Mouse (Mus musculus) hindbrain, embryonic 10.5 days (tissue): ENCODE measurements around the gene Fam107a. TPM values are rescaled to one million over a fixed set of nuclear protein-coding genes. Genes with fewer than 3 reads are reported as not detected.

ENCODE experiments used
- DNase-seq: peaks from one replicate; pipeline ENCODE4 v3.0.0-alpha.2; 2017; ENCODE audit warnings: low spot score
- H3K27ac ChIP-seq: fragments of 300-500 bp; sonication (generic); 2 replicates; pipeline ENCODE4 v1.5.1; 2016; ENCODE audit warnings: mild to moderate bottlenecking, moderate library complexity
- H3K27me3 ChIP-seq: fragments of 300-500 bp; sonication (generic); 2 replicates; pipeline ENCODE4 v1.6.1; 2016; ENCODE audit warnings: mild to moderate bottlenecking; ENCODE audit not compliant: poor library complexity, insufficient read depth, severe bottlenecking
- H3K36me3 ChIP-seq: fragments of 300-500 bp; sonication (generic); 2 replicates; pipeline ENCODE4 v1.6.1; 2016; ENCODE audit warnings: mild to moderate bottlenecking, moderate library complexity
- H3K4me1 ChIP-seq: fragments of 300-500 bp; sonication (generic); replicated peaks from 2 replicates; pipeline ENCODE4 v1.6.1; 2016; ENCODE audit warnings: mild to moderate bottlenecking
- H3K4me3 ChIP-seq: fragments of 300-500 bp; sonication (generic); 2 replicates; pipeline ENCODE4 v1.5.1; 2016; ENCODE audit warnings: mild to moderate bottlenecking, moderate library complexity
- H3K9me3 ChIP-seq: fragments of 300-500 bp; sonication (generic); 2 replicates; pipeline ENCODE4 v1.6.1; 2016; ENCODE audit warnings: mild to moderate bottlenecking, moderate library complexity
- WGBS: fragments of 180-500 bp; shearing (Covaris S2); methylation state at CpG from one replicate; pipeline ENCODE4 v1.1.7; 2016; 5-methylcytosine and 5-hydroxymethylcytosine counted together
- polyA plus RNA-seq: library from polyadenylated mRNA; unstranded; fragments of >200 nt; fragmentation: Nextera tagmentation; extraction: Ambion mirVana; gene quantifications from 2 replicates; pipeline ENCODE4 v1.2.1, GENCODE M21; 2016

Fam107a gene
- polyA plus RNA-seq, 1 experiment from 2014 or later = 0.24 TPM

DNA sequence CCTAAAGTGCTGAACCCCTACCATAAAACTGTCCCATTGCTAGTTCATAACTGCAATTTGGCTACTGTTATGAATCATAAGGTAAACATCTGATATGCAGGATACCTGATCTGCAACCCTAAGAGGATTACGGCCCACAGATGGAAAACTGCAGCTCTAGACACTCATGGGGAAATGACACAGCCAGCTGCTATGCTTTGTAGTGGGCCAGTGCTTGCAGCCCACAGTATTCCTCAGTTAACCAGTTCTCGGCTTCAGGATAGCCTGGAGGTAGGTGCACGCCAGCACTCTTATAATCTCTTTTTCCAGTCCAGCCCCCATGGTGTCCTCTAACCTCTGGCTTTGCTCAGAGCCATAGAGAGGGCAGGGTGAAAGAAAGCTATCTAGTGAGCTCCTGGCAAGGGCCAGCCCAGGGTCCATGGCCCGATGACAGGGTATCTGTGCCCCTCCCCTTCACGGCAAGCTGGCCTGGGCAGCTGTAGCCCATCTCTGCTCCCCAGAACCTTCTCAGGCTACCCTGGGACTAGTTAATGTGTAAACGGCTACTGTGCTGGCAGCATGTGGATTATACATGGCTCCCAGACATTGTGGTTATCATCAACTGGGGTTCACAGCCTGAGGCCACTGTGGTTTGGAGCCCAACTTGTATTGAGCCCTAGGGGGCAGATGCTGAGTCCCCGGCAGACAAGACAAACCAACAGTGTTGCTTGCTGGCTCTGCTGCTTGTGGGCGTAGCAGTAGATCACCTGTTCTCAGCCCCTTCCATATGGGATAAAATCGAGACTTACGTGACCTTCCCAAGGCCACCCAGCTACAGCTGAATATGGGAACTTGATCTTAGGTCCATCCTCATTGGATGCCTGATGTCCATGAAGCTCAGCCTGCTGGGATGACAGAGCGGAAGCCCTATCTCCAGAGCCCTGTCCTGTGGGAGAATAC is 14.8 kb upstream of the Fam107a start:
- Histone ChIP-seq H3K27ac (peak overlapping the region; percentile 53; the same call in 1 of the 2 replicates), H3K27me3 (no peaks in the 10 kb centered on the region; the same call in 1 of the 2 replicates), H3K4me3 (no peak overlapping the region), H3K9me3 (no peaks in the 10 kb centered on the region), H3K4me1 (peaks cover 27% of the 10 kb centered on the region), H3K36me3 (no peaks in the 10 kb centered on the region)
- 84% methylated on average over 11 of the region's 11 CpGs for WGBS
- DNase-seq = no peak

DNA sequence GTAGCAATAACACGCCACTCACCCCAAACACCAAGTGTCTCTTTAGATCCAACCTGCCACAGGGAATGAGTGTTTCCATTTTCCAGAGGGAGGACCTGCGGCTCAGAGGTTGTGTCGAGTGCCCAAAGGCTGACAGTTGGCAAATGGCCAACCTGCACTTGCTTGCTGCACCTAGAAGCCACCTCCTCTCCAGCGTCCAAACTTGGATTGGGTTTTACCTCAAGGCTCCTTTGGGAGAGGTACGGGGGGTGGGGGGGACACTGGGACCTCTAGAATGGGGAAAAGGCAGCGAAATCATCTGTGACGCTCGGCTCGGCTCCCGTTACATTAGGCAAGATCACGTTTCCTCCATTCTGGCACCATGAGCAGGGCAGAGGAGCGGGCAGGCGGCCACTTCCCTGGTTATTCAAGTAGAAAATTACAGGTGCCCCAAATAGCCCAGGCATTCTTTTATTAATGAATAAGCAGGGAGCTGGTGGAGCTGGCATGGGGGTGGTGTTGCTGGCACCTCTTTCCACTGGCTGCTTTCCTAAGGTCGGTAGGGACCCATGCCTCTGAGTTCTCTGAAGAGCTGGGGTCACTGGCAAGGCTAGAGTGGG is 13.6 kb upstream of the Fam107a start:
- H3K27ac ChIP-seq = 0 out of 2 replicates have a peak overlapping the region, but pooled peaks have one; percentile 8
- WGBS = 87% methylated on average over 14 of the region's 14 CpGs
- H3K4me3 ChIP-seq = no peak overlapping the region
- no peaks in the 10 kb centered on the region for H3K9me3 ChIP-seq
- H3K4me1 ChIP-seq = peaks cover 39% of the 10 kb centered on the region
- no peaks in the 10 kb centered on the region for H3K36me3 ChIP-seq
- H3K27me3 ChIP-seq = peaks cover 3% of the 10 kb centered on the region; the same call in 1 of the 2 replicates
- DNase-seq = no peak

- peaks cover 36% of the 10 kb centered on the region for H3K4me1 ChIP-seq
- no peak overlapping the region for H3K4me3 ChIP-seq
- H3K27me3 ChIP-seq = peaks cover 4% of the 10 kb centered on the region
- 73% methylated on average over 6 of the region's 6 CpGs for WGBS
- H3K27ac ChIP-seq = no peak overlapping the region; the same call in 1 of the 2 replicates
- H3K9me3 ChIP-seq = no peaks in the 10 kb centered on the region
- DNase-seq = no peak
- H3K36me3 ChIP-seq = no peaks in the 10 kb centered on the region
Measured at GRCm38 (mm10) chr14:8330390-8330789, 12.6 kb upstream of the Fam107a start.

GRCm38 (mm10) chr14:8329552-8329951 is 11.7 kb upstream of the Fam107a start:
- H3K27ac ChIP-seq = peak overlapping the region; percentile 37; the same call in 1 of the 2 replicates
- H3K4me3 ChIP-seq = no peak overlapping the region
- no peak for DNase-seq
- H3K27me3 ChIP-seq = peaks cover 12% of the 10 kb centered on the region
- no peaks in the 10 kb centered on the region for H3K36me3 ChIP-seq
- no peaks in the 10 kb centered on the region for H3K9me3 ChIP-seq
- WGBS = 42% methylated on average over 4 of the region's 4 CpGs
- peaks cover 36% of the 10 kb centered on the region for H3K4me1 ChIP-seq

GRCm38 (mm10) chr14:8327371-8327770 is 9.5 kb upstream of the Fam107a start:
- Histone ChIP-seq H3K27ac (0 out of 2 replicates have a peak overlapping the region, but pooled peaks have one; percentile 4), H3K4me1 (peaks cover 31% of the 10 kb centered on the region), H3K36me3 (no peaks in the 10 kb centered on the region), H3K27me3 (peaks cover 31% of the 10 kb centered on the region), H3K4me3 (no peak overlapping the region), H3K9me3 (no peaks in the 10 kb centered on the region)
- DNase-seq = no peak
- WGBS = 59% methylated on average over 1 of the region's 1 CpGs

DNA sequence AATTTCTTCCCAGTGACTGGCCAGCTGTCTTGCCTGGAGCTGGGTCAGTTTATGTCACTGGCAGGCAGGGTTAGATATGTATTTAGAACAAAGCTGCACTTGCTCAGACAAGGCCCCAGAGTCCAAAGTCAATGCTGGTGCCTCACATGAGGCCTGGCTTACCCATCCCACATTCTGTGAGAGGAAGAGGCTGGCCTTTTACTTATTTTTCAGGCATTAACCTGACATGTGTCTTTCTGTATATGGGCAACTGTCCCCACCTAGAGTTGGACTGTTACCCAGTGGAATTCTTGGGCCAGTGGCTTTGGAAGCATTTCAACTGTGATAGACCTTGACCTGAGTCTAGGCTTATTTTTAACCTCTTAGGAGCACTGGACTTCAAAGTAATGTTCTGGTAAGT is 9.1 kb upstream of the Fam107a start:
- no peak for DNase-seq
- H3K27me3 ChIP-seq = peaks cover 34% of the 10 kb centered on the region
- H3K9me3 ChIP-seq = no peaks in the 10 kb centered on the region
- H3K4me1 ChIP-seq = peaks cover 31% of the 10 kb centered on the region
- H3K4me3 ChIP-seq = no peak overlapping the region
- H3K36me3 ChIP-seq = no peaks in the 10 kb centered on the region
- peak overlapping the region; percentile 4; the same call in 1 of the 2 replicates for H3K27ac ChIP-seq

- no peaks in the 10 kb centered on the region for H3K9me3 ChIP-seq
- no peaks in the 10 kb centered on the region for H3K36me3 ChIP-seq
- WGBS = 78% methylated on average over 4 of the region's 4 CpGs
- H3K4me1 ChIP-seq = peaks cover 25% of the 10 kb centered on the region
- H3K4me3 ChIP-seq = no peak overlapping the region
- DNase-seq = no peak
- H3K27me3 ChIP-seq = peaks cover 39% of the 10 kb centered on the region
- no peak overlapping the region for H3K27ac ChIP-seq
Measured at GRCm38 (mm10) chr14:8325746-8326145, 7.9 kb upstream of the Fam107a start.

GRCm38 (mm10) chr14:8320528-8320927 is 2.7 kb upstream of the Fam107a start:
- no peak for DNase-seq
- H3K4me3 ChIP-seq = no peak overlapping the region
- no peaks in the 10 kb centered on the region for H3K36me3 ChIP-seq
- no peaks in the 10 kb centered on the region for H3K9me3 ChIP-seq
- peaks cover 22% of the 10 kb centered on the region for H3K4me1 ChIP-seq
- peaks cover 86% of the 10 kb centered on the region for H3K27me3 ChIP-seq
- H3K27ac ChIP-seq = no peak overlapping the region
- 85% methylated on average over 3 of the region's 3 CpGs for WGBS

DNA sequence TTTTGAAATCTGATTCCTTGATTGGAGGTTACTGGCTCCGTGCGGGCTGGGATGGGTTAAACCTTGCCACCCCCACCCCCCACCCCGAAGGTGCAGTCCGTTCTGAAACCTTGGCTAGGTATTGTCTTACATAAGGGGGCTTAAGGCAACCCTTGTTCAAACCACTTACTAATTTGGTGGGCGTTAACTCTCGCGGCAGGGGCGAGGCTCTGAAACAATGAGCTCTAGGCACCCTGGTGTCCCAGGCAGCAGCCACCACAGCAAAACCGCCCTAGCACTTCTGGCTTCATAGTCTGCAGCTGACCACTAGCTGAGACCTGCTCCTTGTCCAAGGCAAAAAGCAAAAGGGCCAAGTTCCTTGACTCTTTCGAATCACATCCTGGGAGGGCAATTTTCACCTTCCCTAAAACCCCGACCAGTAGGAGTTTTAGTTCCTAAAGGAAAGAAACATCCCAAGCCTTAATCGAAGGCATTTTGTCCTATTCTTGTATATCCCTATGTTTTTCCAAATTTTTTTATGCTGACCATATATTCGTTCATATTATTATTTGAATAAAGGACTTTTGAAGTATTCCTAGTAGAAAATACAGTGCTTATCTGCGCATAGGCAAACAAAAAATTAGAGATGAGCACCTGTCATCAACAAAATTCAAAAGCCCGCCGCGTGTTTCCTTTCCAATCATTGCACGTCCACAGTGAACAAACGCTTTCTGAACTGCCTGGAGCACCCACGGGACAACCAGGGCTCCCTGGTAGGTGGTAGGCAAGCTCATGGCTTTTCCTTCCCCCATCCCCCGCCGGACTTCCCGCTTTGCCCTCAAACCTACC is 1.2 kb downstream of the Fam107a start:
- DNase-seq = peak; percentile 38
- Histone ChIP-seq H3K27me3 (peaks cover 91% of the 10 kb centered on the region), H3K4me3 (peak overlapping the region; percentile 42), H3K4me1 (peaks cover 29% of the 10 kb centered on the region), H3K9me3 (no peaks in the 10 kb centered on the region), H3K27ac (peak overlapping the region; percentile 62; the same call in 1 of the 2 replicates), H3K36me3 (no peaks in the 10 kb centered on the region)
- 3% methylated on average over 23 of the region's 23 CpGs for WGBS

GRCm38 (mm10) chr14:8315169-8315568 is 2.7 kb downstream of the Fam107a start:
- H3K4me3 ChIP-seq = no peak overlapping the region
- H3K9me3 ChIP-seq = no peaks in the 10 kb centered on the region
- peaks cover 100% of the 10 kb centered on the region for H3K27me3 ChIP-seq
- WGBS = 76% methylated on average over 6 of the region's 6 CpGs
- no peak overlapping the region for H3K27ac ChIP-seq
- peaks cover 32% of the 10 kb centered on the region for H3K4me1 ChIP-seq
- no peak for DNase-seq
- H3K36me3 ChIP-seq = no peaks in the 10 kb centered on the region

DNA sequence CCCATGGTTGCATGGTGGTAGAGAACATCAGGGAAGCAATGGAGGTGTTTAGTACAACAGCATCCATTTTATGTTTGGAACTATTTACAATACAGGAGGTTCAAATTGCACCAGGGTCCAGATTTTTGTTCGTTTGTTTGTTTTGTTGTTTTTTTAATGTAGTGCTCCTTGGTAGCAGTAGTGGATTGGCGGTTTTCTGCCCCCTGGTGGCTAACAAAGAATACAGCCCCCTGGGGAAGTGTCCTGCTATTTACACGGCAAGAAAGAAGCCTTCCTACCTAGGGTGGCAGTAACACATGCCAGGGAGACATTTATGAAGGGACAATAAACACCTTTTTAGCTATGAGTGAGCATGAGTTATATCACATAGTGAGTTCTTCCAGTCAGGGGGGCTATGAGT is 3.3 kb downstream of the Fam107a start:
- 32% methylated on average over 3 of the region's 3 CpGs for WGBS
- H3K9me3 ChIP-seq = no peaks in the 10 kb centered on the region
- H3K4me3 ChIP-seq = no peak overlapping the region
- peaks cover 38% of the 10 kb centered on the region for H3K4me1 ChIP-seq
- no peak overlapping the region for H3K27ac ChIP-seq
- H3K36me3 ChIP-seq = no peaks in the 10 kb centered on the region
- DNase-seq = no peak
- H3K27me3 ChIP-seq = peaks cover 100% of the 10 kb centered on the region

DNA sequence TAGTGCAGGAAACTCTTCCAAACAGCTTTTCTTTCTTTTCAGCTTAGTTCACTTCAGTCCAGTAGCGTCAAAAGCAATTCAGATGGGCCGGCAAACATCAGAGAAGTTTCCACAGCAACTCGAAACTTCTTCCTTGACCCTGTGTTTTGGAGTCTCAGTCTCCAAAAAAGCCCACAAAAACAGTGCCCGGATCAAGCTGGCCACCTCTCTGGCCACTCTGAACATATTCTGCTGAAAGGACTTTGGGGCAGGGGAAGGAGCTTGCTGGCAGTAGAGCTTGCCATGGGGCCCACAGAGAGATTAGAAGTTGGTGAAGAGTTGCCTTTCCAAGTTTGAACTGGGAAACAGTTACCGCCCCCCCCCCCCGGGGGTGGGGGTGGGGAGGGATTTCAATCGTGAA is 3.9 kb downstream of the Fam107a start:
- Histone ChIP-seq H3K27ac (no peak overlapping the region), H3K9me3 (no peaks in the 10 kb centered on the region), H3K4me1 (peaks cover 42% of the 10 kb centered on the region), H3K36me3 (no peaks in the 10 kb centered on the region), H3K4me3 (no peak overlapping the region), H3K27me3 (peaks cover 100% of the 10 kb centered on the region)
- no peak for DNase-seq
- 37% methylated on average over 7 of the region's 7 CpGs for WGBS
